Mouse (Mus musculus) urinary bladder, postnatal 36 days (tissue): ENCODE measurements around the gene Lrrc2.

Experiments used
- DNase-seq, 2 experiments: peaks; one replicate each; pipeline ENCODE4 v3.0.0; 2022; ENCODE audit warnings: low spot score in 2 of 2, mixed read lengths in 1 of 2

Gene Lrrc2

GRCm38 (mm10) chr9:110987331-110987730, 36.0 kb downstream of the Lrrc2 start:
- DNase-seq: no peak

- no peak for DNase-seq
Observed at GRCm38 (mm10) chr9:110988078-110988477, 36.7 kb downstream of the Lrrc2 start.

GRCm38 (mm10) chr9:110989141-110989540, 37.8 kb downstream of the Lrrc2 start:
- DNase-seq: no peak

GRCm38 (mm10) chr9:110989543-110989942, 38.2 kb downstream of the Lrrc2 start:
- no peak for DNase-seq

- no peak for DNase-seq
Observed at GRCm38 (mm10) chr9:110990204-110990603, 38.9 kb downstream of the Lrrc2 start, which contains the start of gene Rtp3. TSS of gene Rtp3 (minus strand) at chr9:110990583.

- no peak for DNase-seq
Observed at GRCm38 (mm10) chr9:110993281-110993709, 42.0 kb downstream of the Lrrc2 start.

- peak; percentile 70 to 80 for DNase-seq
Observed at GRCm38 (mm10) chr9:110994716-110995172, 43.4 kb downstream of the Lrrc2 start.

- peak; percentile 60 to 71 for DNase-seq
Observed at GRCm38 (mm10) chr9:110997245-110997644, 45.9 kb downstream of the Lrrc2 start.

GRCm38 (mm10) chr9:110999056-110999455, 47.7 kb downstream of the Lrrc2 start:
- no peak for DNase-seq

- no peak for DNase-seq
Observed at GRCm38 (mm10) chr9:110999856-111000255, 48.5 kb downstream of the Lrrc2 start.

- DNase-seq: no peak
Observed at GRCm38 (mm10) chr9:111001621-111002020, 50.3 kb downstream of the Lrrc2 start.

- no peak for DNase-seq
Observed at GRCm38 (mm10) chr9:111003279-111003678, 51.9 kb downstream of the Lrrc2 start.

GRCm38 (mm10) chr9:111006544-111006943, 55.2 kb downstream of the Lrrc2 start:
- no peak for DNase-seq

GRCm38 (mm10) chr9:111009763-111010162, 58.4 kb downstream of the Lrrc2 start:
- no peak for DNase-seq

GRCm38 (mm10) chr9:111011550-111011949, 60.2 kb downstream of the Lrrc2 start:
- no peak for DNase-seq

- no peak for DNase-seq
Observed at GRCm38 (mm10) chr9:111012041-111012440, 60.7 kb downstream of the Lrrc2 start.

GRCm38 (mm10) chr9:111015658-111016057, 64.3 kb downstream of the Lrrc2 start:
- DNase-seq: no peak

- no peak for DNase-seq
Observed at GRCm38 (mm10) chr9:111019022-111019421, 67.7 kb downstream of the Lrrc2 start, which contains the start of gene Ltf. TSS of gene Ltf (plus strand) at chr9:111019271.

- DNase-seq: no peak
Observed at GRCm38 (mm10) chr9:111026791-111027190, 75.4 kb downstream of the Lrrc2 start.
